Mouse (Mus musculus) mature B cell (primary cell): ENCODE results near the gene Kdf1.

Experiments used
- in situ Hi-C: fragments of 300-500 bp; cut with MboI; formaldehyde crosslinking; loops from 2 replicates; pipeline ENCODE4 v1.14.3; 2019

The Kdf1 gene

DNA sequence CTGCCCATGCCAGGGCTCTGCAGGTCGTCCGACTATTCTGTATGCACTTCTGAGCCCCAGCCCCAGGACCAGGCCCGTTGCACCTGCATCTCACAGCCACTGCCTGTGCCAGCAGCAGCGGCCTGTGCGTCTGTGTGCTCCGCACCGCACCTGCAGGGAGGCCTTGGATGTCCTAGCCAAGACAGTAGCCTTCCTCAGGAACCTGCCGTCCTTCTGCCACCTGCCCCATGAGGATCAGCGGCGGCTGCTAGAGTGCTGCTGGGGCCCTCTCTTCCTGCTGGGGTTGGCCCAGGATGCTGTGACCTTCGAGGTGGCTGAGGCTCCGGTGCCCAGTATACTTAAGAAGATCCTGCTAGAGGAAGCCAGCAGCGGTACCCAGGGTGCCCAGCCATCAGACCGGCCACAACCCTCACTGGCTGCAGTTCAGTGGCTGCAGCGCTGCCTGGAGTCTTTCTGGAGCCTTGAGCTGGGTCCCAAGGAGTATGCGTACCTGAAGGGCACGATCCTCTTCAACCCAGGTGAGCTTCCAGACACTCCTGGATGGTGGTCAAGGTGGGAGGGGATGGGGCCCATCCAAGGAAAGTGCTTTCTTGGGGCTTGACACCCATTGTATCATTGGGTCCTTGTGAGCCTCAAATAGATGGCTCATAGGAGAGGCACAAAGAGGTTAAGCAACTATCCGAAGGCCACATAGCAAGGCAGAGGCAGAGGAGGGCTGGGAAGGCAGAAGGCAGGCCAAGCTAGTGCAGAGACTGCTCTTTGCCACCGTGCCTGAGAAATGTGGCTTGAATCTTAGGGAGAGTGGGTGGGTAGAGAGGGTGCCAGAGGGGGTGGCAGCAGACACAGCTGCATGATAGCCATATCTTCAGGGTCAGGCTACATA is 34.9 kb downstream of the Kdf1 start:
- in situ Hi-C loops, result no loop called here

DNA sequence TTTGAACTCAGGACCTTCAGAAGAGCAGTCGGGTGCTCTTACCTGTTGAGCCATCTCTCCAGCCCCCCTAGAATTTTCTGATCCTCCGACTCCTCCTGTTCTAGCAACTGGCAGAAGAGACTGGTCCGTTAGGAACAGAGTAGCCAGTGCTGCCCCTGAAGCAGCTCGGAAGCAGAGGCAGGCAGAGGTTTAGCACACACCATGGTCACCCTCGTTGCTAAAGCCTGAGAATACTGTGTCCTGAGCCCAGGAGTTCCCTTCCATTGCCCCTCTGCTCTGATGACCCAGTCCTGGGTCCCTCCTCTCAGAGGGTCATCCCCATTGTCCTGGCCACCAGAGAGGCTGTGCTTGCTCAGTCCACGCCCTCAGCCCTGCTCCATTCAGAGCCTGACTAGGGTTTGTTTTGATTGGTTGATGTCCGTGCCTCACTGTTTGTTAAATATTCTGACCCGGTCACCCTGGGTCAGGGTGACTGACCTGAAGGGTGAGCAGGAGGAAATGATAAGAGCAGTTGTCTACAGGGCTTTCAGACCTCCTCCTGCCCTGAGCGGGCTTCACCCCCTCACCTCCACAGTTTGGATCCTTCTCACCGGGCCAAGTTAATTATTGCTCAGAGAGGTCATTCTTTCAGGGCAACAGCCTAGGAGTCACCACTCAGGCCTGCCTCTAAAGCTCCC is 38.4 kb downstream of the Kdf1 start:
- in situ Hi-C loops, result no loop called here

DNA sequence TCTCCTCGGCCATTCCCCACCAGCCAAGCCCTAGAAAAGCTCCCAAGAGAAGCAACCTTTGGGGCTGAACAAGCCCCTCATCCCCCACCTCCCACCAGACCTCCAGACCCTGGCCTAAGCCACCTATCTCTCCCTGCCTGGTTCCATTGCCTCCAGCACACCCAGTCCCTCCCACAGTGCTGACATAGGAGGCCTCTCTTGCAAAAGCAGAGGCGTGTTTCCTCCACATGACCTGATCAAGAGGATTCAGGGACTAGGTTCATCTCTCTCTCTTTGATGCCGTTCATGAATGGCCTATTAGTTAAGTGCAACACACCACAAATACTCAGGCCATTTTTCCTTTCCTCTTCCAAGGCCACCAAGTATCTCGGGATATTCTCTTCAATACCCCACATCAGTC is 41.1 kb downstream of the Kdf1 start:
- in situ Hi-C loops, result no loop called here

- in situ Hi-C loops, result no loop called here
Observed at GRCm38 (mm10) chr4:133561622-133562021, 42.9 kb downstream of the Kdf1 start.

- in situ Hi-C loops, result no loop called here
Observed at GRCm38 (mm10) chr4:133563123-133563571, 44.4 kb downstream of the Kdf1 start.

- in situ Hi-C loops, result no loop called here
Observed at GRCm38 (mm10) chr4:133567251-133567650, 48.5 kb downstream of the Kdf1 start.

DNA sequence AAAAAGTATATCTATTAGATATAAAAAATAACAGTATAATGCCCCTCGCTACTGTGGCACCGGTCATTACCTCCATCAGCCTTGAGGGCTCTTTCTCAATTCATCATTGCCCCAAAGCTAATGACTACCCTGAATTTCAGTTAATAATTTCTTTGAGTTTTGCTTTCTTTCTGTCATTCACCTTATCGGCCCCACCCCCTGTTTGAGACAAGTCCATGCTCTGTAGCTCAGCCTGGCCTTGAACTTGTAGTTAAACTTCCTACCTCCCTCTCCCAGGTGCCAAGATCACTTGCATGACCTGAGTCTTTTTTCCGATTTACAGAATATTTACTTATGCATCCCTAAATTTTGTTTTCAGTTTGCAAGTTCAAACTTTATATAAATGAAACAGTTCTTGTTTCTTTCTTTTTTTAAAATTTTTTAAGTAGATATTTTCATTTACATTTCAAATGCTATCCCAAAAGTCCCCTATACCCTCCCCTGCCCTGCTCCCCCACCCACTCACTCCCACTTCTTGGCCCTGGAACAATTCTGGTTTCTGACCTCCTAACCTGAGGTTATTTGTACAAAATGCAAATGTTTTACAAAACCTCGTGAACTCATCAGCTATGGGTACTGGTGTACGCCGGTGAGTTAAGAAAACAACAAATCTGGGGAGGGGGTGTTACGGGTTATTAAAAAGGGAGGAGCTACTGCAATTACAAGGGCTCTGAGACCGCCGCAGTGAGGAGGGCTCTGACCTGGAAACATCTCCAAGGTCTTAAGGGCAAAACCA is 50.7 kb downstream of the Kdf1 start:
- in situ Hi-C loops, result no loop called here

GRCm38 (mm10) chr4:133570066-133570466 is 51.3 kb downstream of the Kdf1 start:
- in situ Hi-C loops, result no loop called here

- in situ Hi-C loops, result no loop called here
Observed at GRCm38 (mm10) chr4:133574070-133574842, 55.5 kb downstream of the Kdf1 start, which contains the start of gene Gpatch3. Gpatch3 (plus strand) TSS chr4:133574745.

DNA sequence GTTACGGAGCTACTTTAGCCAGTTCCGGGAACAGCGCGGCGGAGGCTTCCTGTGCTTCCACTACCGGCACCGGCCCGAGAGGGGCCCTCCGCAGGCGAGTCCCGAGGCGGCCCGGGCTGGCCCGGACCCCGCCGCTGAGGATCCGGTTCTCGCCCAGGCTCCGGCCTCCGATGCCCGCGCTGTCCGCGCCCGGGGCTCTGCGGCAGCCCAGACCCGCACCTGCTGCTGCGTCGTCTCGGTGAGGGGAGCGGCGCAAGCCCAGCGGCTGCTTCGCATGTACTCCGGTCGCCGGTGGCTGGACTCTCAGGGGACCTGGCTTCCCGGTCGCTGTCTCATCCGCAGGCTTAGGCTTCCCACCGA is 56.1 kb downstream of the Kdf1 start:
- in situ Hi-C loops, result no loop called here

GRCm38 (mm10) chr4:133577983-133578382 is 59.2 kb downstream of the Kdf1 start:
- in situ Hi-C loops, result no loop called here
